Mouse (Mus musculus): Measurements from ENCODE around the gene Ncor2. TPM values are rescaled to one million over a fixed set of nuclear protein-coding genes. Genes with fewer than 3 reads are reported as not detected.

Gene Ncor2
- total RNA-seq, 2 experiments from 2014 or later, result 123 to 153 TPM

DNA sequence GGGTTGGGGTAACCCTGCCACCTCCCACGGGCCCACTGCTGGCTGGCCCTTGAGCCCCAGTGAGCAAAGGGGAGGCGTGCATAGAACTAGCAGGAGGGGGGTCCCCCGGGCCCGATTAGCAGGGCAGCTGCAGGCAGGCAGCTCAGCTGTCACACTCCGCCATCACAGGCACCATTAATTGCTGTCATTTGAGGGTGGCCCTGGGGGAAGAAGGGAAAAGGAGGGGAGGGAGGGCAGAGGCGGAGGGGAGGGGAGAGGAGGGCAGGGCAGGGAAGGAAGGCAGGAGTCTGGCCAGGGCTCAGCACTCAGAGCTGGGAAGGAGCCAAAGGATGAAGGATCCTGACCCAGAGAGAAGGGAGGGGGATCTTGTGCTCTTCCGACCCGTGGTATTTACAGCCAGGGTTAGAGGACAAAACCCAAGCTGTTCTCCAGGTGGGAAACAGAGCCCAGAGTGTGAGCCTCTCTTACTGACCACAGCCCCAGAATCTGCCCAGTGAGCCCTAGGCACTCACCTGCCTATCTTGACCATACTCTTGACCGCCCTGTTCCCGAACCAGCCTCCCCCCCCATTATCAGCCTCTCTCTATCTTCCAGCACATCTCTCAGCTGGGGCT is 28.0 kb downstream of the Ncor2 start:
- intact Hi-C loops (cut with DNase I), result no loop called here
- Histone ChIP-seq H3K4me3 (peak overlapping the region; percentile 26; the same call in 1 of the 2 replicates), H3K27ac (peak overlapping the region; percentile 62)
- TF ChIP-seq CTCF (IDR thresholded peaks at IDR 0.05), result no peak
- DNase-seq, result peak; percentile 64

GRCm38 (mm10) chr5:125149142-125149541 is 29.9 kb downstream of the Ncor2 start:
- Histone ChIP-seq H3K4me3 (peak overlapping the region; percentile 46), H3K27ac (peak overlapping the region; percentile 77)
- intact Hi-C loops (cut with DNase I), result no loop called here
- DNase-seq, result peak; percentile 64
- TF ChIP-seq CTCF (IDR thresholded peaks at IDR 0.05), result peak; percentile 10; the same call in 1 of the 2 replicates

- Histone ChIP-seq H3K4me3 (peak overlapping the region; percentile 46), H3K27ac (peak overlapping the region; percentile 77)
- DNase-seq, result peak; percentile 88
- TF ChIP-seq CTCF (IDR thresholded peaks at IDR 0.05), result no peak
- intact Hi-C loops (cut with DNase I), result no loop called here
These were observed 30.3 kb downstream of the Ncor2 start for GRCm38 (mm10) chr5:125148686-125149085.

- peak overlapping the region; percentile 77 for H3K27ac ChIP-seq
These were observed 30.8 kb downstream of the Ncor2 start for GRCm38 (mm10) chr5:125148173-125148572.

DNA sequence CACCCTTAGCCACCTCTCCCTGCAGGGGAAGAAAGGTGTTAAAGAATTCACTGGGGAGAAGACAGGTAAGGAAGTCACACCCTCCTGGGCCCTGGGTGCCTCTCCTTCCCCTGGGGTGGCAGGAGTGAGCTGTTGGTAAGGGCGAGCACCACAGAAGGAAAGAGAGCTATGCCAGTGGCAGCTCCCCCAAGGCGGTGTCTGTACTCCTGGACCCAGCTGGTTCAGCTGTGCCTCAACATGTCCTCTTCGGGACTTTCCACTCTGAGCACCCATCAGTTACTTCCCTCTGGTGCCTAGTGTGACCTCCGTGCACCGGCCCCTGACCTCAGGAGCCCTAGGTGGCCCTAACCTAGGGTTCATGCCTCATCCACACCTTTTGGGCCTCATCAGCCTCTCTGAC is 31.9 kb downstream of the Ncor2 start:
- peak overlapping the region; percentile 77; the same call in 1 of the 2 replicates for H3K27ac ChIP-seq

More at GRCm38 (mm10) chr5:125148173-125148572, 30.8 kb downstream of the Ncor2 start:
- intact Hi-C loops (cut with DNase I), result no loop called here
- no peak for DNase-seq
- TF ChIP-seq CTCF (IDR thresholded peaks at IDR 0.05), result peak; percentile 18; the same call in 1 of the 2 replicates
- peak overlapping the region; percentile 46 for H3K4me3 ChIP-seq

GRCm38 (mm10) chr5:125143114-125143872 is 35.7 kb downstream of the Ncor2 start:
- no peak overlapping the region for H3K4me3 ChIP-seq
- TF ChIP-seq CTCF (IDR thresholded peaks at IDR 0.05), result no peak
- peak overlapping the region; percentile 93; the same call in 1 of the 2 replicates for H3K27ac ChIP-seq
- DNase-seq, result no peak
- intact Hi-C loops (cut with DNase I), result no loop called here

More for the DNA sequence above, 31.9 kb downstream of the Ncor2 start:
- no peak overlapping the region for H3K4me3 ChIP-seq
- intact Hi-C loops (cut with DNase I), result no loop called here
- DNase-seq, result no peak
- TF ChIP-seq CTCF (IDR thresholded peaks at IDR 0.05), result no peak

- intact Hi-C loops (cut with DNase I), result loop anchor here (2.0 kb wide), 1 partner anchor 37 kb away; the partner anchor contains the start of gene Ncor2
- H3K27ac ChIP-seq, result peak overlapping the region; percentile 93
- peak overlapping the region; percentile 73 for H3K4me3 ChIP-seq
- DNase-seq, result no peak
- TF ChIP-seq CTCF (IDR thresholded peaks at IDR 0.05), result peak; percentile 10; the same call in 1 of the 2 replicates
These were observed 37.1 kb downstream of the Ncor2 start for GRCm38 (mm10) chr5:125141916-125142315.

DNA sequence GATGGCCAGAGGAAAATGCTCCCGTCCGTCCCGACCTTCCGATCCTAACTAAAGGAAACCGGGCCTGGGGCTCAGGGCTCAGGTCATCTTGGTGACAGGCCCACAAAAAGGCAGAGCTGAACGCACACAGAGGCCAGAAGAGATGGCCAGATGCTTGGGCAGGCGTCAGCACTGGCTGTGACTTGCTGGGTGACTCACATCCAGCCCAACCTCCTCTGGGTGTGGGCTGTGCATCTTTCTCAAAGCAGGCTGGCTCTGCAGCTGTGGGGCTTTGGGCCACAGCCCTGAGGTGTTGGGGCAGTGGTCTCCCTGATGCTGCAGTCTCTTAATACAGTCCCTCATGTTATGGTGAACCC is 37.5 kb downstream of the Ncor2 start:
- no peak for TF ChIP-seq CTCF (IDR thresholded peaks at IDR 0.05)
- DNase-seq, result peak; percentile 88
- intact Hi-C loops (cut with DNase I), result loop anchor here (2.0 kb wide), 1 partner anchor 37 kb away; the partner anchor contains the start of gene Ncor2
- peak overlapping the region; percentile 73 for H3K4me3 ChIP-seq
- peak overlapping the region; percentile 93 for H3K27ac ChIP-seq

- TF ChIP-seq CTCF (IDR thresholded peaks at IDR 0.05), result no peak
- intact Hi-C loops (cut with DNase I), result loop anchor here (2.0 kb wide), 1 partner anchor 38 kb away; the partner anchor contains the start of gene Ncor2
These were observed 38.0 kb downstream of the Ncor2 start for GRCm38 (mm10) chr5:125140832-125141524.

GRCm38 (mm10) chr5:125140151-125140699 is 38.8 kb downstream of the Ncor2 start:
- peak overlapping the region; percentile 93 for H3K27ac ChIP-seq
- intact Hi-C loops (cut with DNase I), result loop anchor here (2.0 kb wide), 1 partner anchor 39 kb away; the partner anchor contains the start of gene Ncor2
- DNase-seq, result peak; percentile 94
- no peak for TF ChIP-seq CTCF (IDR thresholded peaks at IDR 0.05)
- H3K4me3 ChIP-seq, result peak overlapping the region; percentile 73

More at GRCm38 (mm10) chr5:125140832-125141524, 38.0 kb downstream of the Ncor2 start:
- Histone ChIP-seq H3K4me3 (peak overlapping the region; percentile 73), H3K27ac (peak overlapping the region; percentile 93)
- peak; percentile 99 for DNase-seq

DNA sequence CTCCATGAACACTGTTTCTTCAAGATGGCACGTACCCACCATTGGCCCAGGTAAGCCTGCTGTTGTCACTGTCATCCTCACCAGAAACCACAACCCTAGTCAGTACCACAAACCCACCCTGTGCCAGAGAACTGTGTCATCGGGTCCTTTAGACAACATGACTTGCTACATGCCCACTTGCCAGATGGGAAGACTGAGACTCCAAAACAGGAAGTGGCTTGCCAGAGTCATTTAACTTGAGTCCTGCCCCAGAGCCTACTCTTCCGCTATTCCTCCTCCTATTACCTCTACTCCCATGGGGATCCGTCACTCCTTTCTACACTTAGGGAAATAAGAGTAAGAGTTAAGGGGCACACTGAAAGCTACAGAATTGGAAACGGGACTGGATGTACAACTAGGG is 39.4 kb downstream of the Ncor2 start:
- intact Hi-C loops (cut with DNase I), result loop anchor here (2.0 kb wide), 1 partner anchor 39 kb away; the partner anchor contains the start of gene Ncor2
- Histone ChIP-seq H3K27ac (peak overlapping the region; percentile 93), H3K4me3 (peak overlapping the region; percentile 73)
- no peak for DNase-seq
- no peak for TF ChIP-seq CTCF (IDR thresholded peaks at IDR 0.05)

DNA sequence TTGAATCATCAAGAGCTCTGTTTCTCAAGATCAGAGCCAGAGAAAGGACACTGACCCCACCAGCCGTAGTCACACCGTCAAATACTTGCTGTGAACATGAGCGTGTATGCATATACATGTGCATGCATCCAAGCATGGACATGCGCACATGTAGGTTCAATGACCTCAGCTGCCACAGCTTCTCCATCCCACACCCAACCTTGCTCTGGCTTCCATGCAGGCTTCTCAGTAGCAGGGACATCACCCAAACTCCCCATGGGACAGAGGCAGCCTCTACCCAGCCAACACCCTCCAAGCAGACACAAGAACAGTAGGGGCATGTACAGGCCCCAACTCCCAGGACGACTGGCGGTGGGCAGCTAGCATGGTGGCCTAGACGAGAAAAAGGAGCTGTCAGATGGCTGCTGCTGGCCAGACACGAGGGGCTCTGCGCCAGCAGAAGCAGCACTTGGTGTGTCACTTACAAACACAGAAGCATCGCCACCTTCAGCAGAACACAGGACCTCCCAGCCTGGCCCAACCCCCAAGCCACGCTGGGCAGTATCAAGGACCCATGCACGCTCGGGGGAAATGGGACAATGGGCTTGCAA is 40.1 kb downstream of the Ncor2 start:
- intact Hi-C loops (cut with DNase I), result no loop called here

More for the DNA sequence above, 40.1 kb downstream of the Ncor2 start:
- no peak for DNase-seq
- no peak for TF ChIP-seq CTCF (IDR thresholded peaks at IDR 0.05)
- Histone ChIP-seq H3K27ac (peak overlapping the region; percentile 93), H3K4me3 (peak overlapping the region; percentile 73)

All from gastrocnemius, adult 2 months (tissue).